Mouse (Mus musculus) heart, adult 8-10 months (tissue): ENCODE measurements around the gene Gm3106. TPM values are rescaled to one million over a fixed set of nuclear protein-coding genes. Genes with fewer than 3 reads are reported as not detected.
"Not testable (repeated sequence)": the region's sequence is repeated elsewhere in the genome, so short reads cannot be mapped to it uniquely, and the experiment has no call there.

Experiments
- DNase-seq: peaks from one replicate; pipeline ENCODE4 v3.0.0; 2022; ENCODE audit warnings: low spot score
- total RNA-seq, 4 experiments: library from RNA; stranded (reverse); gene quantifications; 2 replicates each; pipeline ENCODE4 v1.2.4; 2022

The Gm3106 gene
- not detected for total RNA-seq

- not testable (repeated sequence) for DNase-seq
Measured at GRCm38 (mm10) chr5:94217705-94218104, at the start of gene Gm3106. Gm3106 (plus strand) TSS chr5:94218005.

Other genes starting within 250 kb of the Gm3106 start
- gene BC061212, start 147.5 kb upstream of the Gm3106 start, total RNA-seq: not detected
- gene Gm6351, start 141.6 kb upstream of the Gm3106 start, total RNA-seq: not detected
- gene A430089I19Rik, start 88.8 kb downstream of the Gm3106 start, total RNA-seq: not detected
- gene Gm6502, start 96.4 kb downstream of the Gm3106 start, total RNA-seq: not detected
- not detected for gene AA792892, start 121.7 kb downstream of the Gm3106 start, total RNA-seq
- gene Gm7682, start 227.8 kb downstream of the Gm3106 start, total RNA-seq: not detected